Mouse (Mus musculus) brain, embryonic 14.5 days (tissue): ENCODE results near the gene Vrk3.
A peak's percentile ranks its signal among the peaks of the same experiment; 100 is the strongest.

Experiments
- CTCF ChIP-seq: fragments of 200-500 bp; IDR thresholded peaks from 2 replicates; pipeline ENCODE4 v1.5.1; 2012; ENCODE audit warnings: inconsistent platforms, mild to moderate bottlenecking, moderate library complexity, borderline replicate concordance; ENCODE audit not compliant: insufficient read depth, insufficient read length; ENCODE audit errors: extremely low read depth
- POLR2A ChIP-seq: fragments of 200-500 bp; IDR thresholded peaks from 2 replicates; pipeline ENCODE4 v1.6.1; 2012; ENCODE audit warnings: mild to moderate bottlenecking, inconsistent platforms, borderline replicate concordance; ENCODE audit not compliant: poor library complexity, insufficient read depth, insufficient read length, severe bottlenecking; ENCODE audit errors: extremely low read depth

GRCm38 (mm10) chr7:44815721-44816469, 67.7 kb downstream of the Vrk3 start, which contains the start of the genes Nup62 and Il4i1:
- TF ChIP-seq POLR2A (peak; percentile 21; the same call in 1 of the 2 replicates), CTCF (peak; percentile 8; the same call in 1 of the 2 replicates)
